Mouse (Mus musculus) kidney, postnatal 4 days (tissue): Measurements from ENCODE around the gene Tcl1b5.
"Not testable (repeated sequence)": the region's sequence is repeated elsewhere in the genome, so short reads cannot be mapped to it uniquely, and the experiment has no call there.

ENCODE experiments used
- DNase-seq, 2 experiments: peaks; one replicate each; pipeline ENCODE4 v3.0.0; 2021; ENCODE audit warnings: mixed read lengths in 2 of 2

Tcl1b5 gene

DNA sequence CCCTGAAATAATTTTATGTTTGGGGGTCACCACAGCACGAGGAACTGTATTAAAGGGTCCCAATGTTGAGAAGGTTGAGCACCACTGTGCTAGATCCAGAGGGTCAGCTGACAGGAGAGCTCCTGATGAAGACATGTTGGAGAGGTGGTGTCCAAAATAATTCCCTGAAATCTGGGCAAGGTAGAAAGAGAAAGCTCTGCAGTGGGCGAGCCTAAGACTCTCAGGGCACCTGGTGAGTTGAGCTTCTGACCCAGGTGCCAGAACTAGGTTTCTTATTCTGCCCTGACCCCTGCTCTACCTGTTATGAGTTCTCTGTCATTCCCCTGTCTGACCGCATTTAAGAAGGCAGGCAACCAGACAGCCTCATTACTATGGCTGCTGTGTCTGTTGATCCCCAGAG is at the start of gene Tcl1b5:
Tcl1b5 (plus strand) TSS at position 301 of the 400 bp plus-strand sequence.
- not testable (repeated sequence) for DNase-seq

DNA sequence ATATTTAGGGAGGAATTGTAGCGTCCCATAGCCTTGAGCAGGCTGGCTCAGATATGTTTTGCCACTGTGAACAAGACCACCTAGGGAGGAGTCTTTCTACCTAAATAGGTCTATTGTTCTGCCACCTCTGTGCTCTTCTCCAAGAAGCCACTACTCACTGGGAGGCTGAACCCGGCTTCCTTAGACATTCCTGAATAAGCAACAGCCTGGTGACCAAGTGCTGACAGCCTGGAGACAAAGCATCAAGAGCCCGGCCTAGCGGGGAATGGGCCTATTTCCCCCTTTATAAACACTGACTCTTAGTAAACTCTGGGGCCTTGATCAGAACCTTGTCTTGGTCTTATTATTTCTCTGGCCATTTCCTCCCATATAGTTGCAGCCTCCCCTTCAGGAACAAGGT is 49.6 kb upstream of the Tcl1b5 start:
- no peak for DNase-seq

DNA sequence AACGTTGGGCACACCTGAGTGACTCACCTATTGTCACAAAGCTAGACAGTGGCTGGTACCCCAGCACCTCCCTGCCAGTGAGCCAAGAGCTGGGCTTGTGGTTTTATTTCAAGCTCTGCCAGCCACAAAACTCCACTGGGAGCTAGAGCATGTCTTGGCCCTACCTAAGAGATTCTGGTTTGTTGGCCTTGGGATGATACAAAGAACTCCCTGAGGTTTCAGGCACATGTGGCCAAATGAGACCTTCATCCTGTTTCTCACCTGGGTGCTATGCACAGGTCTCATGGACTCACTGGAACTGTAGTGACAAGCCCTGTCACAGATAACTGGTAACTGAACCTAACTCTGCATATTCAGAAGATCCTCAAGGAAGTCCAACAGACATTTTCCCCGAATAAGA is 48.5 kb upstream of the Tcl1b5 start:
- DNase-seq = no peak

DNA sequence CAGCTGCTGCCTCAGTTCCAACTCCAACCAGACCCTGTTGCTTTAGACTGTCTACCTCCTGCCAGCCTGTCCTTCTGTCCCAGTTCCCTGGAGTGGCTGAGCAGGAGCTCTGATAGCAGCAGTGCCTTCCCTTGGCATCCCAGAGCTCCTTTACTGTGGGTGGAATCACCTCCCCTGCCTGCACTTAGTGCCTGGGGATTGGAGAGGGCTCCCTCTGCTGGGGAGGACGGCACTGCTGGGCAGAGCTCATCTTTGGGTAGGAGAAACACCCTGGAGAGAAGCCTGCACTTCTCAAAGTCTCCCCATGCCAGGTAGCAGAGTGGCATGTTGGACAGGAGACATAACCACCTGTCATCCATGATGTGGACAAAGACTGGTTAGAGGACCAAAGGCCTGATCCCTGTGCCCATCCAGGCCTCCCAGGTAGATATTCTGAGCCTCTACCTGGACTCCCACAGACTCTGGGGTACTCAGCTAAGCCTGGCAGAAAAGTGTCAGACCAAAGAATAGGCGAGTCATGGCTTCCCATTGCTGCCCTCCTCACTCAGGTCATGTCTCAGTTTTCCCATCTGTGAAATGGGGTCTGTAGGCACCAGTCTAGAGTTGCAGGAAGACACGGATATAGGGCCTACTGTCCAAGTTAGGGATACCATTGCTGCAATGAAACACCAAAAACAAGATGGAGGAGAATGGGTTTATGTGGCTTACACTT is 46.5 kb upstream of the Tcl1b5 start:
- not testable (repeated sequence) for DNase-seq

DNA sequence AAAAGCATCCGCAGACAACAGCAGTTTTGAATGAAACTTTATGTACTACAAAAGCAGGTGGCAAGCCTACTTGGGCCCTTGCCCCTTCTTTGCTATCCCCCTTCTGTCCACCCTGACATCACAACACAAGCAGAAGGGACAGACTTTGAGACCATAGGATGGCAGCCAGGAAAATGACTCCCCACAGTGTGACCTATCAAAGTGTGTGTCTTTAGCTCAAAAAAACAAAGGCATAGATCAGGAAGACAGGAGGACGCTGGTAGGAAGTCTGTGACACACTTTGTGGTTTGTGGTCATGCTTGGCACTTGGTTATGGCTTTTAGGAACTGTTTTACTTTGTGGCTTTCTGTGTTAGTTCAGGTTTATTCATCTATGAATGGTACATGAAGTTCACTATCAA is 42.0 kb upstream of the Tcl1b5 start:
- DNase-seq = not testable (repeated sequence)

DNA sequence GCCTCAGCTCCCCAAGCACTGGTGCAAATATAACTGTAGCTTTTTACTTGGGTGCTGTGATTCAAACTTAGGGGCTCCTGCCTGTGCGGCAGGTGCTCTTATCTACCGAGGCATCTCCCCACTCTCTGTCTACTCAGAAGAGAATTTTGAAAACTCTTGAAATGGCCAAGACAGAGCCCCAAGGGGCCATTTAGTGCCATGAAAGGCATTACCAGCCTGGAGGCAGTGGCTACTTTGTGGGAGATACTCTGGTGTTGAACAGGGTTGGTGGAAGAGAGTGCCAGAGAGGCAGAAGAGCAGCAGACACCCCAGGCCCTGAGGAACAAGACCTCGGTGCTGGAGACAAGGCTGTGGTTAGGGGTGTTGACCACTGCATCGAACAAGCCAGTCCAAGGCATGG is 41.3 kb upstream of the Tcl1b5 start:
- not testable (repeated sequence) for DNase-seq

DNA sequence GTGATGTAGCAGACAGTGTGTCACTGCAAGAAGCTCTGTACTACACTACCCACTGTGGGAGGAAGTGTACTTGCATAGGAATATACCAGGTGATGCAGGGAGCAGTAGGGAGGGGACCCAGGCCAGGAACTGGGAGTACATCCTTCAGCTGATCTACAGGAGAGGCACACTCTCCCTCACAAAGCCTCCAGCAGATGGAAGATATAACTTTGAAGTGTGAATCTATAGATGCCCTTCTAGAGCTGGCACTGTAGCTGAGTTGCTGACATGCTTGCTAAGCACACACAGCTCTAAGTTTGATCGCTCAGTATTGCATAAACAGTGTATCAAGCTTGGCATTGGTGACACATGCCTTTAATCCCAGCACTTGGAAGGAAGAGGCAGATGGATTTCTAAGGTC is 38.4 kb upstream of the Tcl1b5 start:
- not testable (repeated sequence) for DNase-seq

DNA sequence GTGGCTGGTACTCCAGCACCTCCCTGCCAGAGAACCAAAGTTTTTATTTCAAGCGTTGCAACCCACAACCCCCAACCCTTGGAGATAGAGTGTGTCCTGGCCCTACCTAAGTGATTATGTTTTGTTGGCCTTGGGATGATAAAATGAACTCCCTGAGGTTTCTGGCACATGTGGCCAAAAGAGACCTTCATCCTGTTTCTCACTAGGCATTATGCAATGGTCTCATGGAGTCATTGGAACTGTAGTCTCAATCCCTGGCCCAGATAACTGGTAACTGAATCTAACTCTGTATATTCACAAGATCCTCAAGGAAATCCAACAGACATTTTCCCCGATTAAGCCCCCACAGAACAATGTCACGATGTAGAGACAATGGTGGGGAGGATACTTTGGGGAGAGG is 33.0 kb upstream of the Tcl1b5 start:
- DNase-seq = no peak

DNA sequence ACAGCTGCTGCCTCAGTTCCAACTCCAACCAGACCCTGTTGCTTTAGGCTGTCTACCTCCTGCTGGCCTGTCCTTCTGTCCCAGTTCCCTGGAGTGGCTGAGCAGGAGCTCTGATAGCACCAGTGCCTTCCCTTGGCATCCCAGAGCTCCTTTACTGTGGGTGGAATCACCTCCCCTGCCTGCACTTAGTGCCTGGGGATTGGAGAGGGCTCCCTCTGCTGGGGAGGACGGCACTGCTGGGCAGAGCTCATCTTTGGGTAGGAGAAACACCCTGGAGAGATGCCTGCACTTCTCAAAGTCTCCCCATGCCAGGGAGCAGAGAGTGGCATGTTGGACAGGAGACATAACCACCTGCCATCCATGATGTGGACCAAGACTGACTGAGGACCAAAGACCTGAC is 31.2 kb upstream of the Tcl1b5 start:
- DNase-seq = not testable (repeated sequence)

DNA sequence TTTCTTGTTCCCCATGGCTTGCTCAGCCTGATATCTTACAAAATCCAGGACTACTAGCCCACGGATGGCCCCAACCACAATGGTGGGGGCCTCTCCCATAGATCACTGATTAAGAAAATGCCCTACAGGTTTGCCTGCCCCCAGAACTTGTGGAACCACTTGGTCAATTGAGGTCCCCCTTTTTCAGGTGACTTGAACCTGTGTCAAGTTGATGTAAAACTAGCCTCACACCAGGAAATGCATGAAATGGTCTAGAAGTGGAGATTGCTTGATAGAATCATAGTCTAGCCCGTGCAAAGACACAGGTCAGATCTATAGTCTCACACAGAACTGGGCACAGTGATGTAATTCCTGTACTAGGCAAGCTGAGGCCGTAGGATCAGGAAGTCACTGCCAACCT is 30.4 kb upstream of the Tcl1b5 start, which contains the start of gene Tcl1b2:
Tcl1b2 (plus strand) TSS at position 301 of the 400 bp plus-strand sequence.
- no peak for DNase-seq

DNA sequence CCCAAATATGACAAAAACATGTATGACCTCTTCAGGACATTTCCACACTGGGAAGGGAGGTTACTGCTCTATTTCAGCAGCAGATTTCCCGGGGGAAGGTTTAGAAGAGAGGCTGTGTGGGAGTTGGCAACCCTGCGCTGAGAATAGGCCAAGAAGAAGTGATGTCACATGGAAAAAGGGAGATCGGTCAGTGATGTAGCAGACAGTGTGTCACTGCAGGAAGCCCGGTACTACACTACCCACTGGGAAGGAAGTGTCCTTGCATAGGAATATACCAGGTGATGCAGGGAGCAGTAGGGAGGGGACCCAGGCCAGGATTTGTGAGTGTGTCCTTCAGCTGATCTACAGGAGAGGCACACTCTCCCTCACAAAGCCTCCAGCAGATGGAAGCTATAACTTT is 20.9 kb upstream of the Tcl1b5 start:
- peak in 1 of 2 experiments; percentile 5 for DNase-seq

DNA sequence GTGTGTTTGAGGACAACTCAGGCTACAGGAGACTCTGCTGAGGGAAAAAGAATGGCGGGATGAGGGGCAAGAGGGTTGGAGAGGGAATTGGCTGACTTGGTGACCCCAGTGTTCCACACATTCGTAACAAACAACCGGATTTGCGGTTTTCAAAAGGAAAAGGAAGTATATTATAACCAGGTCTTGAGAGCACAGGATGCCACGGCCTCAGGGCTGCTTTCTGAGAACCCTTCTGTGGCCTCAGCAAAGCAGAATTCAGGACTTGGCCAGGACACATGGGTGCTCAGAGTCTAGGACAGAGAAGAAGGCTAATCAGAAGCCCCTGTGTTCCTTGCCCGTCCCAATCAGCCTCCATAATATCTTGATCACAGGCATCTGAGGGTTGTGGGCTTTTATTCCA is 17.3 kb upstream of the Tcl1b5 start:
- DNase-seq = no peak

DNA sequence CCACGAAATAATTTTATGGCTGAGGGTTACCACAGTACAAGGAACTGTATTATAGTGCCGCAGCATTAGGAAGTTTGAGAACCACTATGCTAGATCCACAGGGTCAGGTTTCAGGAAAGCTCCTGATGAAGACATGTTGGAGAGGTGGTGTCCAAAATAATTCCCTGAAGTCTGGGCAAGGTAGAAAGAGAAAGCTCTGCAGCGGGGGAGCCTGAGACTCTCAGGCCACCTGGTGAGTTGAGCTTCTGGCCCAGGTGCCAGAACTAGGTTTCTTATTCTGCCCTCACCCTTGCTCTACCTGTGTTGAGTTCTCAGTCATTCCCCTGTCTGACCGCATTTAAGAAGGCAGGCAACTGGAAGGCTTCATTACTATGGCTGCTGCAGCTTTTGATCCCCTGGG is 16.8 kb upstream of the Tcl1b5 start, which contains the start of gene Tcl1b1:
Tcl1b1 (plus strand) TSS at position 301 of the 400 bp plus-strand sequence.
- no peak for DNase-seq

DNA sequence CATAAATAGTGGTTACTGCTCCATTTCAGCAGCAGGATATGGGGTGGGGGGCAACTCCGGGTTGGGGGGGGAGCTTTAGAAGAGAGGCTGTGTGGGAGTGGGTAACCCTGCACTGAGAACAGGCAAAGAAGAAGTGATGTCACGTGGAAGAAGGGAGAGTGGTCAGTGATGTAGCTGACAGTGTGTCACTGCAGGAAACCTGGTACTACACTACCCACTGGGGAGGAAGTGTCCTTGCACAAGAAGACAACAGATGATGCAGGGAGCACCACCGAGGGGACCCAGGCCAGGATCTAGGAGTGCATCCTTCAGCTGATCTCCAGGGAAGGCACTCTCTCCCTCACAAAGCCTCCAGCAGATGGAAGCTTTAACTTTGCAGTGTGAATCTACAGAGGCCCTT is 9.4 kb upstream of the Tcl1b5 start:
- DNase-seq = no peak

DNA sequence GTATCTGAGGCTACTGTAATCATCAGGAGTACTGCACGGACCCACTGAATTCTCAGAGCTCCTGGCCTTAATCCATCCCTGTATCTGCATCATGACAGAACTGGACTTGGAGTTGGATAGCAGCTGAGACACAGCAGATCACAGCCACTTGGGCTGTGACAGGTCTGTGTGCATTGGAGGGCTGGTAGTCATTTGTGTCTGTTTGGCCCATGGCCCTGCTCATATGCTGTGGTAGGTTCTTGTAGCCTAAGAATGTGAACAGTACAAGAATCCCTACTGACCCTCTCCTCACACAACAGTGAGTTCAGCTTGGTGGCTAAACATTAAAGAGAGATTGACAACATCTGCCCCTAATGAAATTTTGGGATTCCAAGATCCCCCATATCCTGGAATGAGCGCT is 2.8 kb upstream of the Tcl1b5 start:
- no peak for DNase-seq

DNA sequence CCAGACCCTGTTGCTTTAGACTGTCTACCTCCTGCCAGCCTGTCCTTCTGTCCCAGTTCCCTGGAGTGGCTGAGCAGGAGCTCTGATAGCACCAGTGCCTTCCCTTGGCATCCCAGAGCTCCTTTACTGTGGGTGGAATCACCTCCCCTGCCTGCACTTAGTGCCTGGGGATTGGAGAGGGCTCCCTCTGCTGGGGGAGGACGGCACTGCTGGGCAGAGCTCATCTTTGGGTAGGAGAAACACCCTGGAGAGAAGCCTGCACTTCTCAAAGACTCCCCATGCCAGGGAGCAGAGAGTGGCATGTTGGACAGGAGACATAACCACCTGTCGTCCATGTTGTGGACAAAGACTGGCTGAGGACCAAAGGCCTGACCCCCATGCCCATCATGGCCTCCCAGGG is 1.8 kb upstream of the Tcl1b5 start:
- peak; percentile 75 to 79 for DNase-seq

DNA sequence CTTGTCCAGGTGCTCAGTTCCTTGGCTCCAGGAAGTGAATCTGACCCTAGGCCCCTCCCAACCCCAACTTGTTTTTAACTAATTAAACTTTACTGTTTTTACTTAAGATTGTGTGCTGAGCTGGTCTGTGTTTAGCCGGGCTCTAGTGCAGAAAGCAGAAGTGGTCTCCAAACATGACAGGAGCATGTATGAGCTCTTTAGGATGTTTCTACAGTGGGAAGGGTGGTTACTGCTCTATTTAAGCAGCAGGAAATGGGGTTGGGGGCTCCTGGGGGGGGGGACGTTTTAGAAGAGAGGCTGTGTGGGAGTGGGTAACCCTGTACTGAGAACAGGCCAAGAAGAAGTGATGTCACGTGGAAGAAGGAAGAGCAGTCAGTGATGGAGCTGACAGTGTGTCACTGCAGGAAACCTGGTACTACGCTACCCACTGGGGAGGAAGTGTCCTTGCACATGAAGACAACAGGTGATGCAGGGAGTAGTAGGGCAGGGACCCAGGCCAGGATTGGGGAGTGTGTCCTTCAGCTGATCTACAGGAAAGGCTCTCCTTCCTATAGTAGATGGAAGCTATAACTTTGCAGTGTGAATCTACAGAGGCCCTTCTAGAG is 5.0 kb downstream of the Tcl1b5 start:
- not testable (repeated sequence) for DNase-seq

DNA sequence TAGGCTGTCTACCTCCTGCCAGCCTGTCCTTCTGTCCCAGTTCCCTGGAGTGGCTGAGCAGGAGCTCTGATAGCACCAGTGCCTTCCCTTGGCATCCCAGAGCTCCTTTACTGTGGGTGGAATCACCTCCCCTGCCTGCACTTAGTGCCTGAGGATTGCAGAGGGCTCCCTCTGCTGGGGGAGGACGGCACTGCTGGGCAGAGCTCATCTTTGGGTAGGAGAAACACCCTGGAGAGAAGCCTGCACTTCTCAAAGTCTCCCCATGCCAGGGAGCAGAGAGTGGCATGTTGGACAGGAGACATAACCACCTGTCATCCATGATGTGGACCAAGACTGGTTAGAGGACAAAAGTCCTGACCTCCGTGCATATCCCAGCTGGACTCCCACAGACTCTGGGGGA is 12.8 kb downstream of the Tcl1b5 start:
- DNase-seq = peak; percentile 15 to 30

DNA sequence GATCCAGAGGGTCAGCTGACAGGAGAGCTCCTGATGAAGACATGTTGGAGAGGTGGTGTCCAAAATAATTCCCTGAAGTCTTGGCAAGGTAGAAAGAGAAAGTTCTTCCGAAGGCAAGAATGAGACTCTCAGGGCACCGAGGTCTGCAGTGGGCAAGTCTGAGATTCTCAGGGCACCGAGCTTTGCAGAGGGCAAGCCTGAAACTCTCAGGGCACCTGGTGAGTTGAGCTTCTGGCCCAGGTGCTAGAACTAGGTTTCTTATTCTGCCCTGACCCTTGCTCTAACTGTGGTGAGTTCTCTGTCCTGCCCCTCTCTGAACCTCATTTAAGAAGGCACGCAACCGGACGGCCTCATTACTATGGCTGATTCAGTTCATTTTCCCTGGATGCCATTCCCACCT is 14.6 kb downstream of the Tcl1b5 start, which contains the start of gene Tcl1b3:
Tcl1b3 (plus strand) TSS at position 301 of the 400 bp plus-strand sequence.
- not testable (repeated sequence) for DNase-seq

DNA sequence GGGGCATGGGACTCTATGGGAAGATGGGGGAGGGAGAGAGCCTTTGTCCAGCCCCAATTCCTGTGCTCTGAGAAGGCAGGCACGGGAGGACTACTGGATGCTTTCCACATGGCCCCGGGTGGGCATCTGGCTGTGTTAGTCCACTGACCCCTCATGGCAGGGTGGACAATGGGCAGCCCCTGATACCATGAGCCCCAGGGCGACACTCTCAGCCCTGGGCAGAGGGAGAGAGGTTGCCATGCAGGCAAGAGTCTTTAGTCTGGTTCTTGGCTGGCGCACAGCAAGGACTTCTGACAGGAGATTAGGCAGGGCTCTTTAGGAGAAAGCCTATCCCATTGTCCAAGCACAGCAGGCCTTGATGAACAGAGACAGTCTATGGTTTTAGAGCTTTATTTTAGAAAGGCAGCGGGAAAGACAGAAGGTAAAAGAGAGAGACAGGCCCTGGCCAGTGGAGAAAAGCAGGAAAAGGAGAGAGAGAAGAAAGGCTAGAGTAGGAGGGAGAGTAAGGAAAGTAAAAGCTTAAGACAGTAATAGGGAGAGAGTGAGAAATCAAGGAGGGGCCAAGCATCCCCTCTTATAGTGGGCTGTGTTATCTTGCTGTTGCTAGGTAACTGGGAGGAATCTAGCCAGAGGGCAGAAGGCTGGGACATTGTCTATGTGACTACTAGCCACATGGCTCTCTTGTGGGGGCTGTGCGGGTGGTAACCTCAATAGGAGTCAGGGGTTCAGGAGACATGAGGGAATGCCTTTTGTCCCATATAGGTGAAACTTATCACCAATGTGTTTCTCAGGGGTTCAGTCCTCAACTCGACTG is 23.7 kb downstream of the Tcl1b5 start:
- not testable (repeated sequence) for DNase-seq

DNA sequence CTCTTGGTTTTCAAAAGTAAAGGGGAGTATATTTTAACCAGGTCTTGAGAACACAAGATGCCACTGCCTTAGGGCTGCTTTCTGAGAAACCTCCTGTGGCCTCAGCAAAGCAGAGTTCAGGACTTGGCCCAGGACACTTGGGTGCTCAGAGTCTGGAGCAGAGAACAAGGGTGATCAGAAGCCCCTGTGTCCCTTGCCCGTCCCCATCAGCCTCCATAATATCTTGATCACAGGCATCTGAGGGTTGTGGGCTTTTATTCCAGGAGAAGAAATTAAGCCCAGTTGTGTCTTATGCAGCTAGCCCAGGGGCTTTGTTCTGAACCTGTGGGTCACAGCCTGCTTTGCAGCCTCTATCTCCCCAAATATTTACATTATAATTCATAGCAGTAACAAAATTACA is 25.5 kb downstream of the Tcl1b5 start, which contains the start of gene Tcl1b4:
Tcl1b4 (plus strand) TSS at position 301 of the 400 bp plus-strand sequence.
- not testable (repeated sequence) for DNase-seq

DNA sequence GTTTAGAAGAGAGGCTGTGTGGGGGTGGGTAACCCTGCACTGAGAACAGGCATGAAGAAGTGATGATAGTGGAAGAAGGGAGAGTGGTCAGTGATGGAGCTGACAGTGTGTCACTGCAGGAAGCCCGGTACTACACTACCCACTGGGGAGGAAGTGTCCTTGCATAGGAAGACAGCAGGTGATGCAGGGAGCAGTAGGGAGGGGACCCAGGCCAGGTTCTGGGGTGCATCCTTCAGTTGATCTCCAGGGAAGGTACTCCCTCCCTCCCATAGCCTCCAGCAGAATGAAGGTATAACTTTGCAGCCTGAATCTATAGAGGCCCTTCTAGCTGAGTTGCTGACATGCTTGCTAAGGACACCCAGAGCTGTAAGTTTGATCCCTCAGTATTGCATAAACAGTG is 30.9 kb downstream of the Tcl1b5 start:
- no peak for DNase-seq

DNA sequence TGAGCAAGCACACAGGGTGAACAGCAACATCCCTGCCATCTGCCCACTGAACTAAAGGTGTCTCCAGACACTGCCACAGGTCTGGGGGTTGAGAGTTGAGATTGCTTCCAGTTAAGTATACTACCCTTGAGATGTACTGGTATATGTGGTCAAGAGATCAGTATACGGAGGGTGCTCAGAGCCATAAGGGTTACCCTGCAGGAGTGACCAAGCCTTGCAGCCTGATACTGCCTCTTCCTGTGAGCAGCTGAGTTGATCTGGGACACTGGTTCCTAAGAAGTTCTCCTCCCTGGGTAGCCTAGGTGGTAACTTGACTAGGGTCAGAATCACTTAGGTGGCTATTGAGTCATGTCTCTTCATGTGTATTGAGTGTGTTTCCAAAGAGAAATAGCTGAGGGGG is 32.3 kb downstream of the Tcl1b5 start:
- no peak for DNase-seq
